Mouse (Mus musculus) thymus, postnatal 14 days (tissue): ENCODE measurements around the gene Plekhm1.

ENCODE experiments used
- DNase-seq: peaks from one replicate; pipeline ENCODE4 v3.0.0; 2021

Gene Plekhm1

GRCm38 (mm10) chr11:103387870-103388526, 24.5 kb downstream of the Plekhm1 start:
- no peak for DNase-seq

GRCm38 (mm10) chr11:103386827-103387226, 25.7 kb downstream of the Plekhm1 start:
- DNase-seq = no peak

- DNase-seq = peak; percentile 38
Measured at GRCm38 (mm10) chr11:103381956-103382613, 30.4 kb downstream of the Plekhm1 start.

- DNase-seq = no peak
Measured at GRCm38 (mm10) chr11:103381505-103381904, 31.0 kb downstream of the Plekhm1 start.

- DNase-seq = no peak
Measured at GRCm38 (mm10) chr11:103380460-103380859, 32.0 kb downstream of the Plekhm1 start.

GRCm38 (mm10) chr11:103378341-103378740, 34.1 kb downstream of the Plekhm1 start:
- DNase-seq = no peak

GRCm38 (mm10) chr11:103375772-103376171, 36.7 kb downstream of the Plekhm1 start:
- no peak for DNase-seq

GRCm38 (mm10) chr11:103375258-103375657, 37.2 kb downstream of the Plekhm1 start:
- peak; percentile 81 for DNase-seq

- DNase-seq = no peak
Measured at GRCm38 (mm10) chr11:103373922-103374321, 38.6 kb downstream of the Plekhm1 start.

- no peak for DNase-seq
Measured at GRCm38 (mm10) chr11:103372561-103372960, 39.9 kb downstream of the Plekhm1 start.

GRCm38 (mm10) chr11:103372068-103372467, 40.4 kb downstream of the Plekhm1 start:
- DNase-seq = peak; percentile 25

GRCm38 (mm10) chr11:103371222-103371539, 41.3 kb downstream of the Plekhm1 start:
- DNase-seq = no peak

GRCm38 (mm10) chr11:103370397-103371221, 41.9 kb downstream of the Plekhm1 start:
- DNase-seq = no peak

GRCm38 (mm10) chr11:103365530-103365929, 47.0 kb downstream of the Plekhm1 start:
- DNase-seq = no peak

- no peak for DNase-seq
Measured at GRCm38 (mm10) chr11:103365022-103365421, 47.5 kb downstream of the Plekhm1 start.

- DNase-seq = no peak
Measured at GRCm38 (mm10) chr11:103364335-103364734, 48.2 kb downstream of the Plekhm1 start.

GRCm38 (mm10) chr11:103363214-103364148, 49.0 kb downstream of the Plekhm1 start, which contains the start of gene Arhgap27:
Arhgap27 (minus strand) TSS chr11:103363692.
- peak; percentile 68 for DNase-seq

- no peak for DNase-seq
Measured at GRCm38 (mm10) chr11:103362521-103363181, 49.8 kb downstream of the Plekhm1 start.

- DNase-seq = no peak
Measured at GRCm38 (mm10) chr11:103362054-103362432, 50.4 kb downstream of the Plekhm1 start.

- DNase-seq = no peak
Measured at GRCm38 (mm10) chr11:103361396-103362053, 51.0 kb downstream of the Plekhm1 start.

GRCm38 (mm10) chr11:103360661-103361081, 51.8 kb downstream of the Plekhm1 start:
- peak; percentile 45 for DNase-seq
